Mouse (Mus musculus) yolk sac, embryonic 10.5 days (tissue): ENCODE data around the gene Frrs1l.
A peak's percentile ranks its signal among the peaks of the same experiment; 100 is the strongest.

Source experiments
- DNase-seq: peaks from one replicate; pipeline ENCODE4 v3.0.0-alpha.2; 2017; ENCODE audit warnings: low spot score

Frrs1l gene

GRCm38 (mm10) chr4:56965586-56966179 lies 24.5 kb downstream of the Frrs1l start:
- no peak for DNase-seq

GRCm38 (mm10) chr4:56963687-56964086 lies 26.5 kb downstream of the Frrs1l start:
- DNase-seq, result no peak

- no peak for DNase-seq
Observed at GRCm38 (mm10) chr4:56961320-56961925, 28.8 kb downstream of the Frrs1l start.

- DNase-seq, result no peak
Observed at GRCm38 (mm10) chr4:56957518-56957917, 32.7 kb downstream of the Frrs1l start.

DNA sequence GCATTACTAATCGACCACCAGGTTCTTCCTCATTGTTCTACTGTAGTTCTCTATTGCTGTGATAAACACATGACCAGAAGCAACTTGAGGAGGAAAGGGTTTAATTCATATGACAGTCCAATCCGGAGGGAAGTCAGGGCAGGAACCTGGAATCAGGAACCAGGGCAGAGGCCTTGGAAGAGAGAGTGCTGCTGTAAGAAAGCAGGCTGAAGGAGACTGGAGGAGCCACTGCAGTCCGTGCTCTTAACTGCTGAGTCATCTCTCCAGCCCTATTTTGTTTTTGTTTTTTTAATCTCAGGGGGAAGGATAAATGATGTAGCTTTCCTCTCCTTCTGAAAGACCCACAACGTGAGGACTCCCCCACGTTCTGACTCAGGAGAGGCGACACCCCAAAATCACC lies 37.0 kb downstream of the Frrs1l start:
- no peak for DNase-seq

- DNase-seq, result no peak
Observed at GRCm38 (mm10) chr4:56951701-56952100, 38.5 kb downstream of the Frrs1l start.

- no peak for DNase-seq
Observed at GRCm38 (mm10) chr4:56949494-56949893, 40.7 kb downstream of the Frrs1l start.

DNA sequence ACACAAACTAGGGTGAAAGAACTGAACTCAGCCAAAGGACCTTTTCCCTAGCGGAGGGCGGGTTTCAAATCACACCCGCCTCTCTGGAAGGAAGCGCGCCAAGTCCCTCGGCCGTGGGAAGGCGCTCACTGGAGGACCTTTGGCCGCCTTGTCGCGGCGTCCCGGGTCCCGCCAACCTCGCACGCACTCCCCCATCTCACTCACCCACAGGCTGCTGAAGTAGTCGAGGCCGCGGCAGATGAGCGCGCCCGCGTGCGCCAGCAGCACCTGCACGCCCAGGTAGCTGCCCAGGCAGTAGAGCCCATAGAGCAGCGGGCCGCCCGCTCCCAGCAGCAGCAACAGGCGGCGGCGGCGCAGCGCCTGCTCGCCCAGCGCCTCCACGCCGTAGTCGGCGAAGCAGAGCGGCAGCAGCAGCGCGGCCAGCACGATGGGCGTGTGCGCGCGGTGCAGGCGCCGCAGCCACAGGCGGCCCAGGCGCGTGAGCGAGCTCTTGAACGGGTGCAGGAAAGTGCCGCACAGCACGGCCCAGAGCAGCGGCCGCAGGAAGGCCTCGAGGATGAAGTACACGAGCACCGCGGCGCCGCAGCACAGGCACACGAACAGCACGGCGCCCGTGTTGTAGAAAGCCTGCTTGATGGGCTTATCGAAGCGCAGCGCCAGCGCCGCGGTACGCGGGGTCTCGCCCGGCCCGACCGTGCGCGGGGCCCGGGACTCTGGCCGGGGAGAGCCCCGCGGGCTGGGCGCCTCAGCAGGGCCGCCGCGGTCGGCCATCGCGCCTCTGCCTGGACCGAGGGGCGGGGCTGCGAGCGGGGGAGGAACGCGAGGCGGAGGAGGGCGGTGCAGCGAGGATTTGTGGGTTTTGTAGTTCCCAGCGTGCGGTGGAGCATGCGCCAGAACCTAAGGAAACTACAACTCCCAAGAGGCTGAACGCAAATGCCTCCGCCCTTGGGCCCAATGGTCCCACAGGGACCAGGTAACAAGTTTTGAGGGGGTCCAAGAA lies 43.2 kb downstream of the Frrs1l start, which contains the start of gene Tmem245:
Gene Tmem245 (minus strand): TSS at position 797 of the 1,000 bp plus-strand sequence.
- DNase-seq, result peak; percentile 95

DNA sequence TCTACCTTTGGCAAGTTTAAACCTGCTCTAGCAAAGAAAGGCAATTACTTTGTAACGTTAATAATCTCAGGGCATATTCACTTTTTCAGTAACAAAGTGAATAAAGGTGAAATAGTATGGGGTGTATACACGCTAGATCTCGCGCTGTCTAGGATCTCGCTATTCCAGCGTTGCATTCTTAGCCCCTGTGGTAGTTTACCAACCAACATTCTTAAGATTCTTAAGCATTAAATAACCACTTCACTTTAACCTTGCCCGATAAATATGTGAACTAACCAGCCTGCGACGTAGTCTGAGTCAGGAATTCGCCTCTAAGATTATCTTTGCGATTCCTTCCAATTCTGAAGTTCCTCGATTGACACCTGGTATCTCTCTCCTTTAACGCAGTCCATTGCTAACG lies 44.0 kb downstream of the Frrs1l start:
- DNase-seq, result no peak

- no peak for DNase-seq
Observed at GRCm38 (mm10) chr4:56944286-56944685, 45.9 kb downstream of the Frrs1l start.

DNA sequence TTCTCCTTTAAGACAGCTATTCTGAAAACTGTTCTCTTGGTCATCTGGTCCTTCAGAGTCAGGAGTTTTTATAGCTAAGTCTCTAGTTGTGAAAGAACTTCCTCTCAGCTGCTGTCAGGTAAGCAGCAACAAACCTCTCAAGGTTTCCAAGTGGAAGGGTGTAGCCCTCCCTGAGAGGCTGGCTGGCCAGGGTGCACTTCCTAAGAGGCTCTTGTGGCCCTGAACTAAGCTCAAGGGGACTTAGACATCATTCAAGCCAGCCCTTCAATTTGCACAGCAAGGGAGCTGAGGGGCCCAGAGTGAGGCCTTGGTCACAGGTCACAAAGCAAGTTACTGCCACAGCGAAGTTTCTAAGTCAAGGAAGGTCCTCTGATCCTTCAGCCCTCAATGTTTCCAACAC lies 46.9 kb downstream of the Frrs1l start:
- no peak for DNase-seq

DNA sequence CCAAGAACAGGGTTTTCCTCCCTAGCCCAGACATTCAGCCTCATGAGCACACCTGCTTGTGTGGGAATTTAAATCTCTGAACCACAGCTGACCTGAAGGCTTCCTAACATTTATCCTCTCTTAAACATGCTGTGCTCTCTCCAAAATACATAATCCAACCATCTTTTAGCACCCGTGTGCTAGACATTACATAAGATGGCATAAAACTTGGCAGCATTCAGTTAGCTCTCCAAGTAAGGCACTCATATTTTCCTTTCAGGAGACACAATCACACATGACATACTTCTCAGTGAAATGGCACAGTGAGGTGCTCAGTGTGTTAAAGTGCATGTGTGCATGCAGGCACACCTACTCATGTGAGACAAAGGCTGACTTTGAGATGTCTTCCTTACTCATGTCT lies 47.6 kb downstream of the Frrs1l start:
- DNase-seq, result no peak

GRCm38 (mm10) chr4:56941481-56941880 lies 48.7 kb downstream of the Frrs1l start:
- no peak for DNase-seq

DNA sequence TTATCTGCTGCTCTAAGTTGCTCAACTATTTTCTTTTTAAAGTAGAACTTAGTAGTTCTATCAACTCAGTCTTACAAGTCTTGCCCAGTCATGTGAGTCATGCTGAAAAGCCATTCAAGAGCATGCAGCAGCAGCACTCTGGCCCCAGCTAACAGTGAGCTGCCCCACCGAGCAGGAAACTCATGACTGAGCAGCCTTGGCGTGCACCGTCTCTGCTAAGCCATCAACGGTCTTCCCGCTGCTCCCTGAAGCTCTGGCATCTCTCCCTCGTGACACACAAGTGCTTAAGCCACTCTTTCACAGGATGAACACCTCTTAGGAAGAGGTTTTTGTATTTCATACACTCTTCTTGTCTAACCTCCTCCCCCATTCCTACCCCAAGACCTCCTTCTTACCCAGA lies 53.1 kb downstream of the Frrs1l start:
- DNase-seq, result no peak

GRCm38 (mm10) chr4:56935327-56935726 lies 54.9 kb downstream of the Frrs1l start:
- DNase-seq, result no peak

GRCm38 (mm10) chr4:56933154-56933553 lies 57.0 kb downstream of the Frrs1l start:
- DNase-seq, result no peak

DNA sequence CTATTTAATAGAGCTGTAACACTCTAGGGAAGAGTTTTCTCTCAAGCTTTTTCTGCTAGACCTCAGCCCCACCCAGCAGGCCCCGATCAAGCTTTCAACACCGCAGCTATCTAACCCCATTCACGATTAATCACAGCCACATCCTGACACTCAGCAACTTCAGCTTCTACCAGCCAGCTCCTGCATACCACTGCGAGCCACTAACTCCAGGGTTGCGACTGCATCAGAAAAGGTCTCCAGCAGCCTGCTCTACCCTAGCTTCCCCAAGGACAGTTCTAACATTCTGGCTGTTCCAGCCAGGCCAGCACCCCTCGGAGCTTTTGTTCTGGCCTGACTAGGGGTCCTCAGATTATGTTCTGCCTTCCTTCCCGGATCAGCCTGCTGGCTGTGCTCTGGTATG lies 58.1 kb downstream of the Frrs1l start:
- no peak for DNase-seq

DNA sequence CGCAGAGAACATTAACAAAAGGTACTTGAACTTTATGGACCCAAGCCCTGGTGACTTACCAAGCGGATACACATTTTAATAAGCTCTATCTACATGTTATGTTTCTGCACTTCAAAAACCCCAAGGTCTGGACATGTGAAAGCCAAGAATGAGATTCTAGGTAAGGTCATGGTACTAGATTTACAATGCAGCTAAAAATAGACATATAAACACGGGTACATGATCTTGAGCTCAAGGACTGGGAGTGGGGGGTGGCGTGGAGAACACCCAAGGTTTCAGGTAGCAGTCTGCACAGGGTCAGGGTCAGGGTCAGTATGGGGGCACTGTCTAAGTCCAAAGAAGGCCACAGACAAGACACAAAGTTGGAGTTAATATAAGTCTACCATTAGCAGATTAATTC lies 59.9 kb downstream of the Frrs1l start:
- no peak for DNase-seq

GRCm38 (mm10) chr4:56926971-56927370 lies 63.2 kb downstream of the Frrs1l start:
- DNase-seq, result no peak

DNA sequence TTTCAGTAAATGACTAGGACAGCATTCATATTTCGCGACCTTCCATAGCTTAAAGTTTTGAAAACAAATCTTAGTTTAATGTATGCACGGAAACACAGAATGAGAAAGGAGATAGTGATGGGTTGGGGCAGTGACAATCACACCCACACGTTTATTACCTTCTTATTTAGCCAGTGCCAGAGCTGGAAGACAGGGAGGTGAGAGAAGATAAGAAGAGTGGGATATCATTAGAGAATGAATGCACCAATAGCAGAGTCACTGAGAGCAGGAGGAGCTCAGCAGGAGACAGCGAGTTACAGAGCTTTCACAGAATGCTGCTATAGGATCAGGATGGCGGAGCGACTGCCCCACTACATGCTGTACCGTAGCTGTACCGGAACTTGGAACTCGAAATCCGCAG lies 68.0 kb downstream of the Frrs1l start:
- DNase-seq, result no peak

DNA sequence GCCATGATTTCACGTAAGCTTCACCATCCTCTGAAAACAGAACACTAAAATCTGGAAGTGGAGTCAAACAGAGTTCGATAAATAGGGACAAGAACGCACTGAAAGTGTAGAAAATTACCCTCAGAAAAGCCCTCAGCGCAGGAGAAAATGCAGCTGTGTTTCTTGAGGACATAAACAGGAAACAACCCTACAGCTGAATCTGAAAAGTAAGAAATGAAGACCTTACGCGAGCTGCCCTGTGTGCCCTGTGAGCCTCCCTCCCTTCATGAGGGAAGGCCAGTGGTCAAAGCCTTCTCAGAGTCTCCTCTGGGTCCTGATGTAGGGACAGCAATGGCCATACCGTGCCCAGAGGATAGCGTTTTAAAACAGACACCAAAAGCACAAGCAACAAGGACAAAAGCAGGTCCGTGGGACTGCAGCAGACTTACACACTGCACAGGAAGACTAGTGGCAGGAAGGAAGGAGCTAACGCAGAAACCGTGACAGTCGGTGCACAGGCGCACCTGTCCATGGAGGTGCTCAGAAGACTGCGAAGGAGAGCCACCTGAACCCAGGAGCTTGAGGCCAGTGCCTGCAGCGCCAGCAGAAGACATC lies 74.4 kb downstream of the Frrs1l start:
- DNase-seq, result no peak

DNA sequence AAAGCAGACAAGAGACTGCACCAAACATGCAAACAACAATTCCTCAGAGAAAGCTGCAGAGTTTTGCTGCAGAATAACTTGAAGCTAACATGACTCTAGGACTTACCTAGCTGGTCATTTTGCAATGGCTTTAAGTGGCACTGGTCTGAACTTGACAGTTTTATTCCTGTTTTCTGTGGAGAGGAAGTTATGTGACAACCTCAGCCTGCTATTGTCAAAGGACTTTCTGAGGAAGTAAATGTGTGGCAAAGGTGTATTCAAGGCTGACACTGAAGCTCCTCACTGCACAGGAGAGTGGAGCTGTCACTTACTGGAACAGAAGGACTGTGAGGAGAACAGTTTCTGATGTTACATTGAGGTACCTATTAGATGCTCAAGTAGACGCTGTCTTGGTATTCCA lies 75.4 kb downstream of the Frrs1l start:
- no peak for DNase-seq

DNA sequence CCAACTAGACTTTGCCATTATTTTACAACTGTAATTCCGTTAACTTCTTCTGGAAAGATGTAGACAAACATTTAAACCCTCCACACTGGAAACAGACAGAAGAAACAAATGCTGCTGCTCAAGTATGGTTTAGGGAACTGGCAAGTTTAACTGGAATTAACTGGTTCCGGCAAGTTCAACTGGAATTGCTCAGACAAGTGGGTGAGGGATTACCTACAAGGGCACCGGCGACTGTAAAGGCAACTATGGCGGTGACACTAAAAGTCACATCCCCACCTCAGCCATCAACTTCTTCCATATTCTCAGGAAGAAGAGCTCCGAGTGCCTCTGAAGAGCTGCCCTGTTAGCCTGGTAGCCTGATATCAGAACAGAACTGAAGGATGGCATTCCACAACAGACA lies 75.9 kb downstream of the Frrs1l start:
- no peak for DNase-seq
